ENCODE assay signal across 8 mouse cellular contexts in genomic region chr5:45493191-45494092, GRCm38 (mm10). TPM values are rescaled to one million over a fixed set of nuclear protein-coding genes. Genes with fewer than 3 reads are reported as not detected.
A peak's percentile ranks its signal among the peaks of the same experiment; 100 is the strongest.
DNase-seq lines count a peak whose midpoint lies in the region; ATAC-seq lines count a peak whose summit lies in the region.

Lap3 (plus strand) TSS chr5:45493374.

- H3K9me3 ChIP-seq in hindbrain, embryonic 11.5 days (ENCODE audit: control insufficient read depth, low read length) = no peaks in the 10 kb centered on the region

- peak; percentile 94 for DNase-seq in MN1 (ENCODE audit: low spot score)
- peak; percentile 98 for DNase-seq in cerebellum, adult 9-10 months
- DNase-seq in frontal cortex, adult 2 months (ENCODE audit: extremely low spot score in 1 of 2, low spot score in 1 of 2) = peak; percentile 94 to 97
- peak; percentile 99 for DNase-seq in hindbrain, embryonic 11.5 days (ENCODE audit: low spot score)
- peak; percentile 96 to 98 for DNase-seq in layer of hippocampus, postnatal 10 days (ENCODE audit: low spot score in 2 of 2)
- peak; percentile 99 for DNase-seq in lung, postnatal 10 days
- DNase-seq in ovary, postnatal 36 days (ENCODE audit: low spot score) = peak; percentile 100
- peak; percentile 98 for DNase-seq in thymus, postnatal 25 days

- ATAC-seq in hindbrain, embryonic 11.5 days (ENCODE audit: low FRiP score) = peak; percentile 97

- no peaks in the 10 kb centered on the region for H3K27me3 ChIP-seq in hindbrain, embryonic 11.5 days (ENCODE audit: control insufficient read depth, insufficient read depth, low read length)

- H3K4me3 ChIP-seq in hindbrain, embryonic 11.5 days (ENCODE audit: low read depth, low read length) = peak within 1 kb of the TSS; percentile 55

- under 1% methylated on average over 70 of the region's 78 CpGs for WGBS in hindbrain, embryonic 11.5 days

- H3K9ac ChIP-seq in hindbrain, embryonic 11.5 days (ENCODE audit: low read depth, low read length) = peak within 1 kb of the TSS; percentile 72

- no peak within 1 kb of the TSS for H3K27ac ChIP-seq in hindbrain, embryonic 11.5 days (ENCODE audit: low read depth, low read length)

- H3K4me1 ChIP-seq in hindbrain, embryonic 11.5 days (replicated peaks; ENCODE audit: control insufficient read depth, insufficient read depth, low read length) = no peaks in the 10 kb centered on the region

- no peaks in the 10 kb centered on the region for H3K36me3 ChIP-seq in hindbrain, embryonic 11.5 days (ENCODE audit: control insufficient read depth, insufficient read depth, low read length)

- H3K4me2 ChIP-seq in hindbrain, embryonic 11.5 days (replicated peaks; ENCODE audit: low read depth, low read length) = peak within 1 kb of the TSS; percentile 70

RNA-seq across cellular contexts. Expression of gene Lap3, which starts in this region (rescaled TPM):
- polyA plus RNA-seq in frontal cortex, adult 2 months (2012; rRNA removed) = 48.4 and 58.8 TPM in 2 replicates
- 75.0 and 75.7 TPM in 2 replicates for polyA plus RNA-seq in hindbrain, embryonic 11.5 days (2014; fragmentation: Nextera tagmentation; extraction: Ambion mirVana)
- 10 to 100 TPM; 48.2 to 51.6 TPM for total RNA-seq in layer of hippocampus, postnatal 10 days (2021)
